ENCODE assay signal across 30 mouse cellular contexts in the genomic region with DNA sequence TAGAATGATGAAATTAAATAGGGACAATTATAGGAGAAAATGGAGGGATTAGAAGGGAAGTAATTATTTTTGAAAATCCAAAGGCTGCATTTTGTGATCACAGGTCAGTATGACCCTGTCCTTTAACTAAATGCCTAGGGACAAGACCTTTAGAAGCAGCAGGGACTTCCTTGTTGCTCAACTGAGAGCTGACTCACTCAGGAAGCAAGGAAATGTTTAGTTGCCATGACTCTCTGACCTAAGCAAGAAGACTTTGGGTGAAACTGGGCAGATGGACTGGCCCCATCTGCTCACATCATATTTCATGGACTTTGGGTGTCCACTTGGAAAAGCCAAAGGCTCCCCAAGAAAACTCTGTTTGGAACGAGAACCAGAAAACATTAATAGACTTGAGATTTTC.
DNase-seq lines count a peak whose midpoint lies in the region; ATAC-seq and TF ChIP-seq lines count a peak whose summit lies in the region.
"Had no signal": no experiment of that assay in that cellular context is flagged by ENCODE, and none has a peak within 500 bp of the region (broad histone marks: within the 10 kb centered on the region; RNA-seq: fewer than 3 reads in every experiment).

No protein-coding gene starts in this region.

- H3K27ac ChIP-seq in lung, embryonic 16.5 days (ENCODE audit: low read length), result no peak overlapping the region
- H3K27ac ChIP-seq: heart, adult 2 months; hindbrain, embryonic 13.5 days; kidney, postnatal 0 days; left cerebral cortex, adult 2 months; limb, embryonic 12.5 days; liver, embryonic 15.5 days; macrophage; neural tube, embryonic 15.5 days had no signal

- H3K79me2 ChIP-seq in C2C12 (ENCODE audit: control insufficient read depth, insufficient read depth), result no peaks in the 10 kb centered on the region
- no peaks in the 10 kb centered on the region for H3K79me2 ChIP-seq in myocyte (ENCODE audit: control insufficient read depth, insufficient read depth)

- no peak overlapping the region for H3K9ac ChIP-seq in lung, embryonic 16.5 days (ENCODE audit: low read length)
- H3K9ac ChIP-seq: heart, embryonic 12.5 days; hindbrain, embryonic 13.5 days; limb, embryonic 12.5 days; liver, embryonic 15.5 days; neural tube, embryonic 15.5 days had no signal

- no peak overlapping the region for H3K4me3 ChIP-seq in lung, embryonic 16.5 days (ENCODE audit: low read length)
- H3K4me3 ChIP-seq in C2C12 (ENCODE audit: insufficient read depth, poor library complexity, severe bottlenecking) (no peak overlapping the region), myocyte (no peak overlapping the region)
- H3K4me3 ChIP-seq: erythroblast, embryonic 14.5 days; heart, adult 2 months; heart, embryonic 12.5 days; hindbrain, embryonic 13.5 days; left cerebral cortex, adult 2 months; limb, embryonic 12.5 days; liver, embryonic 15.5 days; neural tube, embryonic 15.5 days had no signal

- peak; percentile 9 for DNase-seq in kidney, adult 11 months
- DNase-seq in kidney, adult 18-20 months, result no peak
- no peak for DNase-seq in lung, postnatal 4 days
- no peak for DNase-seq in right cerebral cortex, postnatal 10 days (ENCODE audit: low spot score in 2 of 2)
- DNase-seq: cerebellum, adult 18-20 months; cerebellum, postnatal 10 days; heart, adult 2 months; heart, postnatal 4 days; midbrain, embryonic 14.5 days; retina, postnatal 1 day; right cerebral cortex, postnatal 25 days; spleen, adult 18-20 months; thymus, adult 18-20 months; thymus, postnatal 25 days had no signal

- WGBS in lung, embryonic 16.5 days, result 56% methylated on average over 1 of the region's 1 CpGs

- TF ChIP-seq POLR2A in myocyte (IDR thresholded peaks at IDR 0.05; ENCODE audit: insufficient read length, low read depth), result no peak

- no peaks in the 10 kb centered on the region for H3K4me1 ChIP-seq in lung, embryonic 16.5 days (replicated peaks; ENCODE audit: control insufficient read depth, insufficient read depth, low read length)
- H3K4me1 ChIP-seq: heart, embryonic 12.5 days; hindbrain, embryonic 13.5 days; limb, embryonic 12.5 days; liver, embryonic 15.5 days; neural tube, embryonic 15.5 days had no signal

- no peaks in the 10 kb centered on the region for H3K79me3 ChIP-seq in C2C12 (ENCODE audit: low read depth)

- 0 out of 2 replicates have a peak, but pooled peaks have one; percentile 36 for ATAC-seq in lung, embryonic 16.5 days (ENCODE audit: low read depth)
- ATAC-seq: forebrain, embryonic 16.5 days; intestine, embryonic 16.5 days; Patski had no signal

- no peaks in the 10 kb centered on the region for H3K9me3 ChIP-seq in lung, embryonic 16.5 days (ENCODE audit: control insufficient read depth, low read length)
- H3K9me3 ChIP-seq: G1E; heart, embryonic 12.5 days; hindbrain, embryonic 13.5 days; limb, embryonic 12.5 days; liver, embryonic 15.5 days; neural tube, embryonic 15.5 days had no signal

- no peaks in the 10 kb centered on the region for H3K36me3 ChIP-seq in lung, embryonic 16.5 days (ENCODE audit: control insufficient read depth, insufficient read depth, low read length)
- no peaks in the 10 kb centered on the region for H3K36me3 ChIP-seq in C2C12 (ENCODE audit: control insufficient read depth, insufficient read depth)
- no peaks in the 10 kb centered on the region for H3K36me3 ChIP-seq in myocyte (ENCODE audit: control insufficient read depth, insufficient read depth)
- H3K36me3 ChIP-seq: G1E; heart, embryonic 12.5 days; hindbrain, embryonic 13.5 days; limb, embryonic 12.5 days; liver, embryonic 15.5 days; neural tube, embryonic 15.5 days had no signal

- H3ac ChIP-seq in C2C12 (ENCODE audit: control insufficient read depth, insufficient read length, low read depth), result no peak overlapping the region
- no peak overlapping the region for H3ac ChIP-seq in myocyte (ENCODE audit: control insufficient read depth, insufficient read length)

- no peak overlapping the region for H3K4me2 ChIP-seq in lung, embryonic 16.5 days (ENCODE audit: low read depth, low read length)
- no peak overlapping the region for H3K4me2 ChIP-seq in myocyte (ENCODE audit: low read depth)
- H3K4me2 ChIP-seq: heart, embryonic 12.5 days; hindbrain, embryonic 13.5 days; limb, embryonic 12.5 days; liver, embryonic 15.5 days; neural tube, embryonic 15.5 days had no signal

- TF ChIP-seq CTCF in C2C12 (IDR thresholded peaks at IDR 0.05; ENCODE audit: control insufficient read depth, insufficient read depth, insufficient read length), result no peak

- no peaks in the 10 kb centered on the region for H3K27me3 ChIP-seq in lung, embryonic 16.5 days (ENCODE audit: control insufficient read depth, insufficient read depth, low read depth, low read length)
- no peaks in the 10 kb centered on the region for H3K27me3 ChIP-seq in C2C12 (ENCODE audit: control insufficient read depth, insufficient read depth, insufficient read length)
- H3K27me3 ChIP-seq in myocyte (ENCODE audit: control insufficient read depth, insufficient read depth, insufficient read length), result no peaks in the 10 kb centered on the region
- H3K27me3 ChIP-seq: heart, embryonic 12.5 days; hindbrain, embryonic 13.5 days; limb, embryonic 12.5 days; liver, embryonic 15.5 days; neural tube, embryonic 15.5 days; Patski had no signal

TF ChIP-seq in C2C12, 6 proteins besides CTCF, POLR2A, EP300 and RAD21:
- TF ChIP-seq USF1 (IDR thresholded peaks at IDR 0.05; ENCODE audit: low read depth), result no peak
- TF ChIP-seq CEBPB (IDR thresholded peaks at IDR 0.05; ENCODE audit: low read depth), result peak; percentile 84
- no peak for TF ChIP-seq MYOG (IDR thresholded peaks at IDR 0.05; ENCODE audit: control insufficient read depth, extremely low read depth, insufficient read length)
- TF ChIP-seq MAX (IDR thresholded peaks at IDR 0.05), result no peak
- TF ChIP-seq MYOD1 (IDR thresholded peaks at IDR 0.05; ENCODE audit: control insufficient read depth, insufficient read length, low read depth), result no peak
- no peak for TF ChIP-seq FOSL1 (IDR thresholded peaks at IDR 0.05; ENCODE audit: insufficient read depth, low read length, poor library complexity, severe bottlenecking)

TF ChIP-seq in myocyte, 11 proteins besides CTCF, POLR2A, EP300 and RAD21:
- TF ChIP-seq CEBPB (IDR thresholded peaks at IDR 0.05; ENCODE audit: insufficient read depth, poor library complexity, severe bottlenecking), result 0 out of 2 replicates have a peak, but pooled peaks have one; percentile 48
- no peak for TF ChIP-seq TCF3 (IDR thresholded peaks at IDR 0.05; ENCODE audit: insufficient read length, low read depth)
- no peak for TF ChIP-seq MAX (IDR thresholded peaks at IDR 0.05; ENCODE audit: low read depth)
- no peak for TF ChIP-seq MYOD1 (IDR thresholded peaks at IDR 0.05; ENCODE audit: control insufficient read depth in 1 of 3, insufficient read length in 2 of 3, low read depth in 2 of 3)
